Mouse (Mus musculus): ENCODE data around the gene Minar1. TPM values are rescaled to one million over a fixed set of nuclear protein-coding genes. Genes with fewer than 3 reads are reported as not detected.

Gene Minar1
- total RNA-seq (2021), result 1 to 10 TPM; 3.4 to 4.6 TPM
- long read RNA-seq, result 0 reads

- peak in 1 of 2 experiments; percentile 5 for DNase-seq (ENCODE audit: low spot score in 2 of 2)
Measured at GRCm38 (mm10) chr9:89623006-89623760, at the start of gene Minar1. TSS of gene Minar1 (minus strand) at chr9:89623125.

GRCm38 (mm10) chr9:89669878-89670277 lies 47.0 kb upstream of the Minar1 start:
- DNase-seq (ENCODE audit: low spot score in 2 of 2), result peak; percentile 54 to 73

- no peak for DNase-seq (ENCODE audit: low spot score in 2 of 2)
Measured at GRCm38 (mm10) chr9:89667306-89667942, 44.5 kb upstream of the Minar1 start.

- no peak for DNase-seq (ENCODE audit: low spot score in 2 of 2)
Measured at GRCm38 (mm10) chr9:89650913-89651312, 28.0 kb upstream of the Minar1 start.

- DNase-seq (ENCODE audit: low spot score in 2 of 2), result no peak
Measured at GRCm38 (mm10) chr9:89637453-89637852, 14.5 kb upstream of the Minar1 start.

GRCm38 (mm10) chr9:89622296-89623005 lies 474 bp downstream of the Minar1 start:
- no peak for DNase-seq (ENCODE audit: low spot score in 2 of 2)

GRCm38 (mm10) chr9:89621750-89622149 lies 1.2 kb downstream of the Minar1 start:
- DNase-seq (ENCODE audit: low spot score in 2 of 2), result no peak

GRCm38 (mm10) chr9:89620347-89620746 lies 2.6 kb downstream of the Minar1 start:
- no peak for DNase-seq (ENCODE audit: low spot score in 2 of 2)

- DNase-seq (ENCODE audit: low spot score in 2 of 2), result no peak
Measured at GRCm38 (mm10) chr9:89616946-89617345, 6.0 kb downstream of the Minar1 start.

- DNase-seq (ENCODE audit: low spot score in 2 of 2), result no peak
Measured at GRCm38 (mm10) chr9:89610592-89610991, 12.3 kb downstream of the Minar1 start.

- DNase-seq (ENCODE audit: low spot score in 2 of 2), result no peak
Measured at GRCm38 (mm10) chr9:89607321-89607720, 15.6 kb downstream of the Minar1 start.

GRCm38 (mm10) chr9:89606256-89606655 lies 16.7 kb downstream of the Minar1 start:
- DNase-seq (ENCODE audit: low spot score in 2 of 2), result no peak

GRCm38 (mm10) chr9:89601891-89602290 lies 21.0 kb downstream of the Minar1 start:
- DNase-seq (ENCODE audit: low spot score in 2 of 2), result no peak

GRCm38 (mm10) chr9:89600677-89601076 lies 22.2 kb downstream of the Minar1 start:
- no peak for DNase-seq (ENCODE audit: low spot score in 2 of 2)

- DNase-seq (ENCODE audit: low spot score in 2 of 2), result no peak
Measured at GRCm38 (mm10) chr9:89597071-89597470, 25.9 kb downstream of the Minar1 start.

GRCm38 (mm10) chr9:89596392-89596791 lies 26.5 kb downstream of the Minar1 start:
- no peak for DNase-seq (ENCODE audit: low spot score in 2 of 2)

- DNase-seq (ENCODE audit: low spot score in 2 of 2), result no peak
Measured at GRCm38 (mm10) chr9:89592391-89592790, 30.5 kb downstream of the Minar1 start.

GRCm38 (mm10) chr9:89578422-89578821 lies 44.5 kb downstream of the Minar1 start:
- DNase-seq (ENCODE audit: low spot score in 2 of 2), result no peak

GRCm38 (mm10) chr9:89552663-89553062 lies 70.3 kb downstream of the Minar1 start:
- DNase-seq (ENCODE audit: low spot score in 2 of 2), result peak in 1 of 2 experiments; percentile 6

All from layer of hippocampus, adult 18-20 months (tissue).